Mouse (Mus musculus) hindbrain, embryonic 16.5 days (tissue): ENCODE measurements around the gene Pnpla8. TPM values are rescaled to one million over a fixed set of nuclear protein-coding genes. Genes with fewer than 3 reads are reported as not detected.

Experiments used
- ATAC-seq: fragments of 200-750 bp; cut with Nextera tagmentation; 2 replicates; pipeline ENCODE4 v1.8.0; 2017; ENCODE audit warnings: moderate TSS enrichment, moderate library complexity
- H3K27ac ChIP-seq: fragments of 300-500 bp; sonication (generic); 2 replicates; pipeline ENCODE4 v1.5.1; 2014; ENCODE audit warnings: low read depth, mild to moderate bottlenecking, control low read depth, low read length, moderate library complexity
- H3K27me3 ChIP-seq: fragments of 300-500 bp; sonication (generic); replicated peaks from 2 replicates; pipeline ENCODE4 v1.6.1; 2014; ENCODE audit warnings: low read length; ENCODE audit not compliant: control insufficient read depth, insufficient read depth
- H3K36me3 ChIP-seq: fragments of 300-500 bp; sonication (generic); 2 replicates; pipeline ENCODE4 v1.6.1; 2014; ENCODE audit warnings: mild to moderate bottlenecking, low read length, moderate library complexity, mixed read lengths; ENCODE audit not compliant: control insufficient read depth, insufficient read depth
- H3K4me1 ChIP-seq: fragments of 300-500 bp; sonication (generic); 2 replicates; pipeline ENCODE4 v1.6.1; 2014; ENCODE audit warnings: low read depth, low read length; ENCODE audit not compliant: control insufficient read depth, insufficient read depth
- H3K4me2 ChIP-seq: fragments of 300-500 bp; sonication (generic); 2 replicates; pipeline ENCODE4 v1.6.1; 2014; ENCODE audit warnings: mild to moderate bottlenecking, low read length, control low read depth, moderate library complexity
- H3K4me3 ChIP-seq: fragments of 300-500 bp; sonication (generic); 2 replicates; pipeline ENCODE4 v1.5.1; 2014; ENCODE audit warnings: mild to moderate bottlenecking, low read length, control low read depth, moderate library complexity
- H3K9ac ChIP-seq: fragments of 300-500 bp; sonication (generic); 2 replicates; pipeline ENCODE4 v1.6.1; 2014; ENCODE audit warnings: low read depth, mild to moderate bottlenecking, control low read depth, low read length, moderate library complexity
- H3K9me3 ChIP-seq: fragments of 300-500 bp; sonication (generic); 2 replicates; pipeline ENCODE4 v1.6.1; 2014; ENCODE audit warnings: mild to moderate bottlenecking, low read length, moderate library complexity; ENCODE audit not compliant: control insufficient read depth
- WGBS: fragments of 180-500 bp; shearing (Covaris S2); extraction: QIAGEN DNeasy Blood & Tissue Kit; methylation state at CpG from one replicate; pipeline ENCODE4 v1.1.7; 2014; 5-methylcytosine and 5-hydroxymethylcytosine counted together
- microRNA-seq: library from miRNA; unstranded; fragments of <30 nt; microRNA quantifications from one replicate; pipeline ENCODE4, GENCODE M21; 2017
- polyA plus RNA-seq: library from polyadenylated mRNA; unstranded; fragments of >200 nt; fragmentation: Nextera tagmentation; extraction: Ambion mirVana; gene quantifications from 2 replicates; pipeline ENCODE4 v1.2.1, GENCODE M21; 2015

Pnpla8 gene
- polyA plus RNA-seq, 1 experiment from 2014 or later = 127 TPM

- H3K4me3 ChIP-seq = no peak overlapping the region
- no peak overlapping the region for H3K4me2 ChIP-seq
- no peaks in the 10 kb centered on the region for H3K9me3 ChIP-seq
- WGBS = 42% methylated on average over 3 of the region's 3 CpGs
- no peak overlapping the region for H3K27ac ChIP-seq
- H3K27me3 ChIP-seq = no peaks in the 10 kb centered on the region
- no peak overlapping the region for H3K9ac ChIP-seq
- peak; percentile 76; the same call in 1 of the 2 replicates for ATAC-seq
- peaks cover 13% of the 10 kb centered on the region for H3K4me1 ChIP-seq
- H3K36me3 ChIP-seq = no peaks in the 10 kb centered on the region
Observed at GRCm38 (mm10) chr12:44371076-44371710, 150.0 kb downstream of the Pnpla8 start.

Small RNA genes within 50 kb of the gene (microRNA-seq; reads per million reads assigned to microRNA genes)
- 1.0 reads per million for gene Mir5627

Other genes with a start within 250 kb of the Pnpla8 start
- 33.6 and 34.2 TPM in 2 replicates for gene Dnajb9, start 11.0 kb upstream of the Pnpla8 start, polyA plus RNA-seq
- 125 and 142 TPM in 2 replicates for gene Nrcam, start 107.5 kb downstream of the Pnpla8 start, polyA plus RNA-seq